Mouse (Mus musculus): Measurements from ENCODE around the gene Fbxo47. TPM values are rescaled to one million over a fixed set of nuclear protein-coding genes. Genes with fewer than 3 reads are reported as not detected.

The Fbxo47 gene
- polyA plus RNA-seq, 1 experiment from 2014 or later = 0.95 TPM

DNA sequence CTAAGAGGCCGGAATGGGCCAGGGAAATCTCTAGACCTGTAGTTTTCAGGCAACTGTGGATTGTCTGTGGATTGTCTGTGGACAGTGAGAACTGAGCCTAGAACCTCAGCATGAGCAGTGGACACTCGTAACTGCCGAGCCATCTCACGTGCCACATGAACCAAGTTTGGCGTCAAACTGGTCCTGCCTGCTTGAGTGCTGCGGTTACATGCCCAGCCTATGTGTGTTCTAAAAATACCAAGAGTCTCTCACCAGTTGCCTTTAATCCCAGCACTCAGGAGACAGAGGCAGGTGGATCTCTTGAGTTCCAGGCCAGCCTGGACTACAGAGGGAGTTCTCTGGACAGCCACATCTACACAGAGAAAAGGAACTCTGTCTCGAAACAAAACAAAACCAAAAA lies 54.6 kb downstream of the Fbxo47 start:
- no peaks in the 10 kb centered on the region for H3K27me3 ChIP-seq (ENCODE audit: insufficient read depth, low read length)
- no peak for DNase-seq (ENCODE audit: low spot score)
- H3K9me3 ChIP-seq (replicated peaks; ENCODE audit: low read length) = no peaks in the 10 kb centered on the region
- no peak overlapping the region for H3K4me3 ChIP-seq (replicated peaks; ENCODE audit: low read depth, low read length)
- no peak for TF ChIP-seq CTCF (IDR thresholded peaks at IDR 0.05; ENCODE audit: low read depth)
- ATAC-seq (replicated peaks; ENCODE audit: low FRiP score, low read depth) = no peak
- H3K36me3 ChIP-seq (ENCODE audit: insufficient read depth, low read length) = peaks cover 43% of the 10 kb centered on the region
- no peaks in the 10 kb centered on the region for H3K4me1 ChIP-seq (replicated peaks; ENCODE audit: insufficient read depth, low read length)
- no peak overlapping the region for H3K9ac ChIP-seq (ENCODE audit: low read depth, low read length)
- WGBS = 94% methylated on average over 7 of the region's 7 CpGs
- no peak overlapping the region for H3K4me2 ChIP-seq (ENCODE audit: low read length)
- no peak overlapping the region for H3K27ac ChIP-seq

GRCm38 (mm10) chr11:97827654-97828053 lies 56.3 kb downstream of the Fbxo47 start:
- TF ChIP-seq CTCF (IDR thresholded peaks at IDR 0.05; ENCODE audit: low read depth) = no peak
- ATAC-seq (replicated peaks; ENCODE audit: low FRiP score, low read depth) (no peak), DNase-seq (ENCODE audit: low spot score) (no peak)
- Histone ChIP-seq H3K36me3 (ENCODE audit: insufficient read depth, low read length) (peaks cover 34% of the 10 kb centered on the region; the same call in 1 of the 2 replicates), H3K4me2 (ENCODE audit: low read length) (no peak overlapping the region), H3K9me3 (replicated peaks; ENCODE audit: low read length) (no peaks in the 10 kb centered on the region), H3K4me3 (replicated peaks; ENCODE audit: low read depth, low read length) (no peak overlapping the region), H3K27ac (no peak overlapping the region), H3K4me1 (replicated peaks; ENCODE audit: insufficient read depth, low read length) (no peaks in the 10 kb centered on the region), H3K9ac (ENCODE audit: low read depth, low read length) (no peak overlapping the region), H3K27me3 (ENCODE audit: insufficient read depth, low read length) (no peaks in the 10 kb centered on the region)
- 91% methylated on average over 6 of the region's 6 CpGs for WGBS

DNA sequence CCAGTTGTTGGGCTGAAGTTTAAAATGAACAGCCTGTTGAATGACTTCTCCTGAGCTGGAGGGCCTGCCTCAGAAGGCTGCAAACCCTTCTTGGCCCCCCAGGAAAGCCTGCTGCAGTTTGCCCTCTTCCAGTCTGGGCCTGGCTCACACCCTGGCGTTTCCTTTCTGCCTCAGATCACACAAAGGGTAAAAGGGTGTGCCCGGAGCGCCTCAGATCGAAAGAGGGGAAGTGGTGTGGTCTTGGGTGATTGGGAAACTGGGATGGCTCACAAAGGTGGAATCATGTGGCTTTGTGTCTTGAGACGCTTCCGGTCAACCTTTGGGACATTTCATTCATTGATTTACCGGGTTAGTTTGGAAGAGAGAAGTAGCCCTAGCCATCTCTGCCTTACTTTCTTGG lies 57.5 kb downstream of the Fbxo47 start:
- no peak overlapping the region for H3K4me2 ChIP-seq (ENCODE audit: low read length)
- H3K4me3 ChIP-seq (replicated peaks; ENCODE audit: low read depth, low read length) = no peak overlapping the region
- ATAC-seq (replicated peaks; ENCODE audit: low FRiP score, low read depth) = no peak
- no peak overlapping the region for H3K9ac ChIP-seq (ENCODE audit: low read depth, low read length)
- no peak overlapping the region for H3K27ac ChIP-seq
- H3K36me3 ChIP-seq (ENCODE audit: insufficient read depth, low read length) = peaks cover 35% of the 10 kb centered on the region; the same call in 1 of the 2 replicates
- no peak for DNase-seq (ENCODE audit: low spot score)
- no peaks in the 10 kb centered on the region for H3K4me1 ChIP-seq (replicated peaks; ENCODE audit: insufficient read depth, low read length)
- WGBS = 65% methylated on average over 7 of the region's 7 CpGs
- H3K9me3 ChIP-seq (replicated peaks; ENCODE audit: low read length) = no peaks in the 10 kb centered on the region
- no peak for TF ChIP-seq CTCF (IDR thresholded peaks at IDR 0.05; ENCODE audit: low read depth)
- H3K27me3 ChIP-seq (ENCODE audit: insufficient read depth, low read length) = no peaks in the 10 kb centered on the region

GRCm38 (mm10) chr11:97825971-97826370 lies 58.0 kb downstream of the Fbxo47 start:
- Histone ChIP-seq H3K4me3 (replicated peaks; ENCODE audit: low read depth, low read length) (no peak overlapping the region), H3K9ac (ENCODE audit: low read depth, low read length) (no peak overlapping the region), H3K4me1 (replicated peaks; ENCODE audit: insufficient read depth, low read length) (no peaks in the 10 kb centered on the region), H3K27me3 (ENCODE audit: insufficient read depth, low read length) (no peaks in the 10 kb centered on the region), H3K9me3 (replicated peaks; ENCODE audit: low read length) (no peaks in the 10 kb centered on the region), H3K27ac (no peak overlapping the region), H3K36me3 (ENCODE audit: insufficient read depth, low read length) (peaks cover 38% of the 10 kb centered on the region; the same call in 1 of the 2 replicates), H3K4me2 (ENCODE audit: low read length) (no peak overlapping the region)
- TF ChIP-seq CTCF (IDR thresholded peaks at IDR 0.05; ENCODE audit: low read depth) = no peak
- ATAC-seq (replicated peaks; ENCODE audit: low FRiP score, low read depth) (no peak), DNase-seq (ENCODE audit: low spot score) (no peak)
- WGBS = 80% methylated on average over 9 of the region's 9 CpGs

GRCm38 (mm10) chr11:97825295-97825694 lies 58.7 kb downstream of the Fbxo47 start:
- TF ChIP-seq CTCF (IDR thresholded peaks at IDR 0.05; ENCODE audit: low read depth) = no peak

GRCm38 (mm10) chr11:97824895-97825294 lies 59.1 kb downstream of the Fbxo47 start:
- WGBS = 43% methylated on average over 6 of the region's 6 CpGs
- Histone ChIP-seq H3K4me1 (replicated peaks; ENCODE audit: insufficient read depth, low read length) (no peaks in the 10 kb centered on the region), H3K4me2 (ENCODE audit: low read length) (no peak overlapping the region), H3K27ac (no peak overlapping the region; the same call in 1 of the 2 replicates), H3K9ac (ENCODE audit: low read depth, low read length) (no peak overlapping the region), H3K4me3 (replicated peaks; ENCODE audit: low read depth, low read length) (no peak overlapping the region), H3K36me3 (ENCODE audit: insufficient read depth, low read length) (peaks cover 38% of the 10 kb centered on the region; the same call in 1 of the 2 replicates), H3K9me3 (replicated peaks; ENCODE audit: low read length) (no peaks in the 10 kb centered on the region), H3K27me3 (ENCODE audit: insufficient read depth, low read length) (no peaks in the 10 kb centered on the region)
- no peak for TF ChIP-seq CTCF (IDR thresholded peaks at IDR 0.05; ENCODE audit: low read depth)
- no peak for ATAC-seq (replicated peaks; ENCODE audit: low FRiP score, low read depth)
- DNase-seq (ENCODE audit: low spot score) = no peak

More at GRCm38 (mm10) chr11:97825295-97825694, 58.7 kb downstream of the Fbxo47 start:
- Histone ChIP-seq H3K4me2 (ENCODE audit: low read length) (no peak overlapping the region), H3K4me1 (replicated peaks; ENCODE audit: insufficient read depth, low read length) (no peaks in the 10 kb centered on the region), H3K9me3 (replicated peaks; ENCODE audit: low read length) (no peaks in the 10 kb centered on the region), H3K27me3 (ENCODE audit: insufficient read depth, low read length) (no peaks in the 10 kb centered on the region), H3K4me3 (replicated peaks; ENCODE audit: low read depth, low read length) (no peak overlapping the region), H3K9ac (ENCODE audit: low read depth, low read length) (no peak overlapping the region), H3K27ac (no peak overlapping the region; the same call in 1 of the 2 replicates), H3K36me3 (ENCODE audit: insufficient read depth, low read length) (peaks cover 38% of the 10 kb centered on the region; the same call in 1 of the 2 replicates)
- no peak for DNase-seq (ENCODE audit: low spot score)
- ATAC-seq (replicated peaks; ENCODE audit: low FRiP score, low read depth) = no peak
- WGBS = 65% methylated on average over 10 of the region's 10 CpGs

- H3K27ac ChIP-seq = no peak overlapping the region
- WGBS = 95% methylated on average over 11 of the region's 11 CpGs
- TF ChIP-seq CTCF (IDR thresholded peaks at IDR 0.05; ENCODE audit: low read depth) = no peak
These were observed 59.8 kb downstream of the Fbxo47 start for GRCm38 (mm10) chr11:97824168-97824567.

More at GRCm38 (mm10) chr11:97824168-97824567, 59.8 kb downstream of the Fbxo47 start:
- Histone ChIP-seq H3K4me3 (replicated peaks; ENCODE audit: low read depth, low read length) (no peak overlapping the region), H3K9me3 (replicated peaks; ENCODE audit: low read length) (no peaks in the 10 kb centered on the region), H3K9ac (ENCODE audit: low read depth, low read length) (no peak overlapping the region), H3K4me1 (replicated peaks; ENCODE audit: insufficient read depth, low read length) (no peaks in the 10 kb centered on the region), H3K36me3 (ENCODE audit: insufficient read depth, low read length) (peaks cover 38% of the 10 kb centered on the region; the same call in 1 of the 2 replicates), H3K4me2 (ENCODE audit: low read length) (no peak overlapping the region), H3K27me3 (ENCODE audit: insufficient read depth, low read length) (no peaks in the 10 kb centered on the region)
- ATAC-seq (replicated peaks; ENCODE audit: low FRiP score, low read depth) = no peak
- no peak for DNase-seq (ENCODE audit: low spot score)
